Mouse (Mus musculus) ovary, adult 18-20 months (tissue): ENCODE measurements at regions not wholly inside any gene's neighbourhood (a gene's known extent, or its start where the extent isn't known, plus 50 kb on each side); places are given as distances from the start of the nearest gene placed in this dataset.

Experiments used
- DNase-seq: peaks from one replicate; pipeline ENCODE4 v3.0.0; 2022; ENCODE audit warnings: low spot score, mixed read lengths

- DNase-seq, result no peak
These were observed 239.6 kb downstream of the Qk start for GRCm38 (mm10) chr17:10079853-10080650.

- no peak for DNase-seq
These were observed 240.9 kb downstream of the Qk start for GRCm38 (mm10) chr17:10078536-10079319.

GRCm38 (mm10) chr17:10073301-10073700, 246.4 kb downstream of the Qk start:
- DNase-seq, result no peak

GRCm38 (mm10) chr17:10069251-10069650, 250.4 kb downstream of the Qk start:
- no peak for DNase-seq

- no peak for DNase-seq
These were observed 254.5 kb downstream of the Qk start for GRCm38 (mm10) chr17:10065131-10065530.

GRCm38 (mm10) chr17:10062546-10063100, 257.0 kb downstream of the Qk start:
- DNase-seq, result no peak

- DNase-seq, result no peak
These were observed 261.9 kb downstream of the Qk start for GRCm38 (mm10) chr17:10057736-10058135.

GRCm38 (mm10) chr17:10056096-10056495, 263.6 kb downstream of the Qk start:
- no peak for DNase-seq

GRCm38 (mm10) chr17:10054375-10054774, 265.3 kb downstream of the Qk start:
- no peak for DNase-seq

GRCm38 (mm10) chr17:10044336-10044735, 275.3 kb downstream of the Qk start:
- no peak for DNase-seq

GRCm38 (mm10) chr17:10042042-10042652, 277.5 kb downstream of the Qk start:
- no peak for DNase-seq

- no peak for DNase-seq
These were observed 278.7 kb downstream of the Qk start for GRCm38 (mm10) chr17:10040951-10041359.

GRCm38 (mm10) chr17:10040375-10040774, 279.3 kb downstream of the Qk start:
- no peak for DNase-seq

- DNase-seq, result no peak
These were observed 281.7 kb downstream of the Qk start for GRCm38 (mm10) chr17:10037799-10038445.

GRCm38 (mm10) chr17:10033510-10033909, 286.1 kb downstream of the Qk start:
- DNase-seq, result no peak

- DNase-seq, result no peak
These were observed 288.6 kb downstream of the Qk start for GRCm38 (mm10) chr17:10031033-10031432.

GRCm38 (mm10) chr17:10026770-10027169, 292.9 kb downstream of the Qk start:
- DNase-seq, result no peak

- DNase-seq, result no peak
These were observed 294.4 kb downstream of the Qk start for GRCm38 (mm10) chr17:10025212-10025611.

- no peak for DNase-seq
These were observed 295.3 kb downstream of the Qk start for GRCm38 (mm10) chr17:10024323-10024722.

- no peak for DNase-seq
These were observed 307.5 kb downstream of the Qk start for GRCm38 (mm10) chr17:10012161-10012560.

GRCm38 (mm10) chr17:10011728-10012127, 307.9 kb downstream of the Qk start:
- DNase-seq, result no peak

GRCm38 (mm10) chr17:10001071-10001591, 318.5 kb downstream of the Qk start:
- peak; percentile 34 for DNase-seq
